Mouse (Mus musculus) embryonic facial prominence, embryonic 15.5 days (tissue): ENCODE results near the gene Dusp7. TPM values are rescaled to one million over a fixed set of nuclear protein-coding genes. Genes with fewer than 3 reads are reported as not detected.

Experiments
- ATAC-seq: fragments of 200-750 bp; cut with Nextera tagmentation; 2 replicates; pipeline ENCODE4 v1.8.0; 2017; ENCODE audit warnings: low read depth, moderate TSS enrichment; ENCODE audit not compliant: insufficient number of reproducible peaks, low FRiP score, low TSS enrichment
- H3K27ac ChIP-seq: fragments of 300-500 bp; sonication (generic); replicated peaks from 2 replicates; pipeline ENCODE4 v1.5.1; 2015; ENCODE audit warnings: mild to moderate bottlenecking, inconsistent platforms
- H3K27me3 ChIP-seq: fragments of 300-500 bp; sonication (generic); 2 replicates; pipeline ENCODE4 v1.6.1; 2015; ENCODE audit warnings: inconsistent platforms
- H3K36me3 ChIP-seq: fragments of 300-500 bp; sonication (generic); 2 replicates; pipeline ENCODE4 v1.6.1; 2015; ENCODE audit warnings: mild to moderate bottlenecking, inconsistent platforms
- H3K4me1 ChIP-seq: fragments of 300-500 bp; sonication (generic); 2 replicates; pipeline ENCODE4 v1.6.1; 2015; ENCODE audit warnings: inconsistent platforms
- H3K4me2 ChIP-seq: fragments of 300-500 bp; sonication (generic); replicated peaks from 2 replicates; pipeline ENCODE4 v1.6.1; 2015; ENCODE audit warnings: mild to moderate bottlenecking, inconsistent platforms
- H3K4me3 ChIP-seq: fragments of 300-500 bp; sonication (generic); replicated peaks from 2 replicates; pipeline ENCODE4 v1.5.1; 2015; ENCODE audit warnings: mild to moderate bottlenecking, inconsistent platforms
- H3K9ac ChIP-seq: fragments of 300-500 bp; sonication (generic); 2 replicates; pipeline ENCODE4 v1.6.1; 2015; ENCODE audit warnings: inconsistent platforms
- H3K9me3 ChIP-seq: fragments of 300-500 bp; sonication (generic); replicated peaks from 2 replicates; pipeline ENCODE4 v1.6.1; 2016; ENCODE audit warnings: inconsistent platforms
- WGBS: fragments of 180-500 bp; shearing (Covaris S2); methylation state at CpG from one replicate; pipeline ENCODE4 v1.1.7; 2015; 5-methylcytosine and 5-hydroxymethylcytosine counted together
- polyA plus RNA-seq: library from polyadenylated mRNA; unstranded; fragments of >200 nt; fragmentation: Nextera tagmentation; extraction: Ambion mirVana; gene quantifications from 2 replicates; pipeline ENCODE4 v1.2.1, GENCODE M21; 2015

Dusp7 gene
- polyA plus RNA-seq, 1 experiment from 2014 or later, result 42.3 TPM

DNA sequence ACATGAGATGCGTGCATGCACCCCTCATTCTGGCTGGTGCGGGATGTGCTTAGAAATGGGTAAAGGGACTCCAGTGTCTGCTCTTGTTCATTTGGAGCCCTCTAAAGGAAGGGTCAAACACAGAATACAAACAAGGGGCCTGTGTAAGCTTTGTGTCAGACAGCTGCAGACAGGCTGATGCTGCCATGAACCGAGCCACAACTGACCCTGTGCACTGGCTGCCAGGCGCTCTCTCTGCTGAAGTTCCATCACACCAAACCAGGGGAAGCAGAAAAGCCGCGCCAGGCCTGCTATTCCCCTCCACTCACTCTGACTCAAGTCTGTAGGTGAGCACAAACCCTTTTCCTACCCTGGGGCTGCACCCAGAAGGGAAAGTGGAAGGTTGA, 29.3 kb upstream of the Dusp7 start:
- ATAC-seq, result peak; percentile 15; the same call in 1 of the 2 replicates
- no peaks in the 10 kb centered on the region for H3K27me3 ChIP-seq
- no peaks in the 10 kb centered on the region for H3K36me3 ChIP-seq
- WGBS, result 34% methylated on average over 6 of the region's 6 CpGs
- no peaks in the 10 kb centered on the region for H3K9me3 ChIP-seq
- no peak overlapping the region for H3K4me3 ChIP-seq
- no peak overlapping the region for H3K9ac ChIP-seq
- peaks cover 63% of the 10 kb centered on the region for H3K4me1 ChIP-seq
- peak overlapping the region; percentile 20; the same call in 1 of the 2 replicates for H3K4me2 ChIP-seq
- H3K27ac ChIP-seq, result peak overlapping the region; percentile 92

DNA sequence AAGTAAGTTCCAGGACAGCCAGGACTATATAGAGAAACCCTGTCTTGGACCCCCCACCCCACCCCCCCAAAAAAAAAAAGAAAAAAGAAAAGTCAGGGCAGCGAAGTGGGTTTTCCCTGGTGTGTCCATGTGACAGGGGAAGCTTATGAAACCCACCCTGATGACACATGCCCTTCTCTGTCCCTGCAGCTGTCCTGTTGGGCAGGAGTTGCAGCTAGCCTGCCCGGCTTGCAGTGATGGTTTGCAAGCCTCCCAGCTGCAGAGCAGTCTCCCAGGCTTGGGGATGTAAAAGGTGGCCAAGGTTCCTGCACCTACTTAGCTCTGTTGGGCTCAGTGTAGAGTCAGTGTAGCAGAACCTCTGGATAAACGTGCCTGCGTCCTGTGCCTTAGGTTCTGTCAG, 28.7 kb upstream of the Dusp7 start:
- Histone ChIP-seq H3K27ac (peak overlapping the region; percentile 92), H3K36me3 (no peaks in the 10 kb centered on the region), H3K4me2 (no peak overlapping the region), H3K9me3 (no peaks in the 10 kb centered on the region), H3K4me1 (peaks cover 68% of the 10 kb centered on the region), H3K27me3 (no peaks in the 10 kb centered on the region), H3K4me3 (no peak overlapping the region), H3K9ac (no peak overlapping the region)
- no peak for ATAC-seq
- 51% methylated on average over 4 of the region's 4 CpGs for WGBS

DNA sequence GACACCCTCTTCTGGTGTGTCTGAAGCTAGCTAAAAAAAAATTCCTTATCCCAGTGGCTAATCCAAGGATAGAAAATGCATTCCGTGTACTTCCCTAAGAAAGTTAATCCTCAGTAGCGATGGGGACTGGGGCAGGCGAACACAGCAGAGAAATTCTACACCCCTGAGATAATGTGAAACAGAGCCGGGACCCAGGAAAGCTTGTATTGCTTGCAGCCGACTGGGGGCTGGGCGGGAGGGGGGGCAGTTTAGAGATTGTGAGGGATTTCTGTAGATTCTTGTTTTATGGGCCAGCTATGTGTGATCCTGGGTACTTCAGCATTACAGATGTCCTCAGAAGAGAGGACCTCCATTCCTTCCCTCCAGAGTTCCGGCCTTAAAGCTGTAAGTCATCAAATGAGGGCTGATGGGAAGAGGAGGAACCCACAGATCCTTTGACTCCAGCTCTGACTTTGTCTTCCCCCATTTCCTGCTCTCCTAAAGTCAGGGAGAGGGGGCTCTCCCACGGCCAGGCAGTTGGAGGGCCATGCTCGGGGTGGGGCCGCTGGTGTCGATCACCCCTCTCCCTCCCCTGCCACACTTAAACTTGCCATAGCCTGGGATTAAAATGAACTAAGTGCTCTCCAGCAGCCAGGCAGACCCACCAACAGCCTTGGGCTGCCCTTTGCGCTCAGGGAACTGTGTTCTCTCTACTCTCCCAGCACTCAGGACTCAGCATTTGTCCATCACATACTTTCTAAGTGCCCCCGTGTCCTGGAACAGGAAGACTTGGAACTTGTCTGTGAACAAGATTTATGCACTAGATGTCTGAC, 27.7 kb upstream of the Dusp7 start:
- no peak overlapping the region for H3K9ac ChIP-seq
- no peak for ATAC-seq
- H3K9me3 ChIP-seq, result no peaks in the 10 kb centered on the region
- peak overlapping the region; percentile 92 for H3K27ac ChIP-seq
- H3K36me3 ChIP-seq, result no peaks in the 10 kb centered on the region
- H3K4me3 ChIP-seq, result no peak overlapping the region
- 15% methylated on average over 13 of the region's 13 CpGs for WGBS
- no peak overlapping the region for H3K4me2 ChIP-seq
- no peaks in the 10 kb centered on the region for H3K27me3 ChIP-seq
- H3K4me1 ChIP-seq, result peaks cover 78% of the 10 kb centered on the region

DNA sequence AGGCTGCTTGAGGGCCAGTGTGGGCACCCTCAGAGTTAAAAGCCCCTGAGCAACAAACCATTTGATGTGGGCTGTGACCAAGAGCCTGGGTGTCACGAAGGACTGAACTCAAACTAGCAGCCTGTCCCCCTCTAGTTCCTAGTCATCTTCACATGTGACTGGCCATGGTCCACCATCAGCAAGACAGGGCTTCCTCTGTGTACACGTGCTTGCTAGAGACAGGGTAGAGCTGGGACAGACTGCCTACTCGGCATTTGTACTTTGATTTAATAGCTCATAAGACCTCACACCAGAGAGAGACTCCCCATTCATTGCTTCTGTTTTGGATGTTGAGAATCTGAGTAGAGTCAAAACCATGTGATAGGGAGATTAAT, 27.1 kb upstream of the Dusp7 start:
- H3K4me1 ChIP-seq, result peaks cover 82% of the 10 kb centered on the region
- WGBS, result 32% methylated on average over 3 of the region's 3 CpGs

DNA sequence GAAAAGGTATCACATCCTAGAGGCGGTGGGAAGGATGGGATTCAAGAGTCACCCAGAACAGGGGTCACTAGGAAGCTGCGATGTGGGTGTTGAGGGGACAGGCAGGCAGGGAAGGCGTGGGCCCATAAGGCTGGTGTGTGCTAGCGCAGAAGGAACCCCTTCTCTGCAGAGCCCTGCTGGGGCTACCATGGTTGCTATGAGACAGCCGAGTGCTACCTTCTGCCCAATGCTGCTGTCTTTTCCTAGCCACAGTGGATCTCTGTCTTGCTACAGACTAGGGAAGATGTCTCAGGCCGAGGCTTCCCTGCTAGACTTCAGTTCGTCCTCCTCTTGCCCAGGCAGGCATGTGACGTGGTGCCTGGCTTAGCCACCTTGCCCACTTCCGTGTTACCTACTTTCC, 25.9 kb upstream of the Dusp7 start:
- peak overlapping the region; percentile 92 for H3K27ac ChIP-seq
- H3K27me3 ChIP-seq, result no peaks in the 10 kb centered on the region
- H3K9me3 ChIP-seq, result no peaks in the 10 kb centered on the region
- peaks cover 73% of the 10 kb centered on the region for H3K4me1 ChIP-seq
- H3K4me2 ChIP-seq, result no peak overlapping the region
- no peaks in the 10 kb centered on the region for H3K36me3 ChIP-seq
- WGBS, result 88% methylated on average over 9 of the region's 9 CpGs
- H3K9ac ChIP-seq, result no peak overlapping the region
- ATAC-seq, result no peak
- no peak overlapping the region for H3K4me3 ChIP-seq

More for the DNA sequence above, 27.1 kb upstream of the Dusp7 start:
- Histone ChIP-seq H3K9ac (no peak overlapping the region), H3K4me3 (no peak overlapping the region), H3K9me3 (no peaks in the 10 kb centered on the region), H3K27ac (peak overlapping the region; percentile 92), H3K4me2 (no peak overlapping the region), H3K27me3 (no peaks in the 10 kb centered on the region), H3K36me3 (no peaks in the 10 kb centered on the region)
- ATAC-seq, result no peak

DNA sequence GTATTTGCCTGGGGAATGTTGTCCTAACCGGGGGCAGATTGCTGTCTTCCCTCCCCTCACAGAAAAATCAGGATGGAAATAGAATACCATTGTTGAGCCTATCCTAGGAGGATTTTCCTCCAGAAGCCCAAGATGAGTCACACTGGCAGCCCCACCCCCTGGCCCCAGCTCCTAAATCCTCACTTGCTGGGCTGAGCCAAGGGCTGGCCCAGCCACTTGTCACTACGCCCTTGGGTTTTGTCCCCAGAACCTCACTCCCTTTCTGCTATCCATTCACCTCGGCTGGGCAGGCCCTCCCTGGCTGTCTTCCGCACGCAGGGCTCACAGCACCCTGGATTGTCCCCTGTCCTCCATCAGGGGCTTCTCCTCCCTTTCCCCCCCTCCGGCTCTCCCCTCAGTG, 23.3 kb upstream of the Dusp7 start:
- H3K4me2 ChIP-seq, result peak overlapping the region; percentile 15; the same call in 1 of the 2 replicates
- no peaks in the 10 kb centered on the region for H3K27me3 ChIP-seq
- 22% methylated on average over 6 of the region's 6 CpGs for WGBS
- H3K4me1 ChIP-seq, result peaks cover 72% of the 10 kb centered on the region
- no peak overlapping the region for H3K9ac ChIP-seq
- H3K9me3 ChIP-seq, result no peaks in the 10 kb centered on the region
- peak; percentile 73 for ATAC-seq
- no peak overlapping the region for H3K4me3 ChIP-seq
- no peaks in the 10 kb centered on the region for H3K36me3 ChIP-seq
- H3K27ac ChIP-seq, result peak overlapping the region; percentile 89

DNA sequence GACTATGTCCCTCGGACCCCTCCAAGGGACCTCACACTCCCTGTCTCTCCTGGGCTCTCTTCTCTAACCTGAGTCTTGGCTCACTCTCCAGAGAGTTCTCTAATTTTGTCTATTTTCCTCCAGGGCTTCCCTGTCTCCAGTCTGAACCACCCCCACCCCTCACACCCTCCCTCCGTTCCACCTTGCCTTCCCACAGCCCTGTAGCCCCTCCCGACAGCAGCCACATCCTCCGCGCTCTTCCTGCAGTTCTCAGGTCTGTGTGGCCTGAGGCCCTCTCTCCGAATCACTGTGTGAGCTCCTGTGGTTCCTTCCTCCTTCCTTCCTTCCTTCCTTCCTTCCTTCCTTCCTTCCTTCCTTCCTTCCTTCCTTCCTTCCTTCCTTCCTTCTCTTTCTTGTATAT, 22.8 kb upstream of the Dusp7 start:
- 34% methylated on average over 6 of the region's 6 CpGs for WGBS
- H3K27me3 ChIP-seq, result no peaks in the 10 kb centered on the region
- H3K9ac ChIP-seq, result no peak overlapping the region
- peaks cover 72% of the 10 kb centered on the region for H3K4me1 ChIP-seq
- no peak for ATAC-seq
- H3K4me3 ChIP-seq, result no peak overlapping the region
- H3K4me2 ChIP-seq, result peak overlapping the region; percentile 15; the same call in 1 of the 2 replicates
- H3K9me3 ChIP-seq, result no peaks in the 10 kb centered on the region
- H3K27ac ChIP-seq, result peak overlapping the region; percentile 89
- no peaks in the 10 kb centered on the region for H3K36me3 ChIP-seq

DNA sequence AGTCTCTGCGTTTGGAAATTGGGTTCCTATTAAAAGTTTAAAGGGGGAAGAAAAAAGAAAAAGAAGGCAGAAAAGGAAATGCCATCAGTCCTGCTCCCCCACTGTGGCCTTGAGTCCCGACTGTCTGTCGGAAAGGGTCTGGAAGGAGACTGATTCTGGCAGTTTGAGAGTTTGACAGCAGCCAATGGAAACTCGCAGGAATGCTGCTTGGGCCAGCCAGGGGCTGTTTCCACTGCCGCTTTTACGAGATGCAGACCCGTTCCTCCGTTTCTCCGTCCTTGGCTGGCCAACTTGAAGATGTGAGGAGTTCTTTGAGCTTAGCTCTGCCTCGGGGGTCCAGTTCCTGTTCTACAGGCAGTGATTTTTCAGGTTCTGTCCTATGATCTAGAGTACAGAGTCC, 20.2 kb upstream of the Dusp7 start:
- Histone ChIP-seq H3K4me2 (0 out of 2 replicates have a peak overlapping the region, but pooled peaks have one; percentile 0), H3K27me3 (no peaks in the 10 kb centered on the region), H3K4me1 (peaks cover 76% of the 10 kb centered on the region), H3K27ac (peak overlapping the region; percentile 93), H3K4me3 (no peak overlapping the region), H3K9ac (no peak overlapping the region), H3K9me3 (no peaks in the 10 kb centered on the region), H3K36me3 (no peaks in the 10 kb centered on the region)
- no peak for ATAC-seq
- 25% methylated on average over 10 of the region's 10 CpGs for WGBS

DNA sequence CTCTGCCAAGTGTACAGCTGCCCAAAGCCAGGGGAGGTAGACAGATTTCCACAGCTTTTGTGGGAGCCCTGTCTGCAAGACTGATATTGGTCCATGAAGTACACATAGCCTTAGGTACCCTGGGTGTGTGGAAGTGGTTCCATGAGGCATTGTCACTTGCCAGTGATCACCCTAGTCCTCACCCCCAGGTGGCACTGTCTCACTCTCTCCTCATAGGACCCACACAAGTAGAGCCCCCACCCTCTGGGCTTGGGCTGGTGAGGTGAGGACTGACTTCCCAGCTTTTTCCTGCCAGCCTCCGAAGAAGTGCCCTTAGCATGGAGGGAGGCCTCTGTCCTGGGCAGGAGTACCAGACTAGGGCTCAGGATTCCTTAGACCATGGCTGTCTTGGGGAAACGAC, 19.4 kb upstream of the Dusp7 start:
- H3K27me3 ChIP-seq, result no peaks in the 10 kb centered on the region
- H3K4me3 ChIP-seq, result no peak overlapping the region
- no peaks in the 10 kb centered on the region for H3K36me3 ChIP-seq
- H3K4me2 ChIP-seq, result no peak overlapping the region
- 37% methylated on average over 2 of the region's 2 CpGs for WGBS
- peak overlapping the region; percentile 93 for H3K27ac ChIP-seq
- peaks cover 84% of the 10 kb centered on the region for H3K4me1 ChIP-seq
- ATAC-seq, result 0 out of 2 replicates have a peak, but pooled peaks have one; percentile 30
- H3K9me3 ChIP-seq, result no peaks in the 10 kb centered on the region
- no peak overlapping the region for H3K9ac ChIP-seq

DNA sequence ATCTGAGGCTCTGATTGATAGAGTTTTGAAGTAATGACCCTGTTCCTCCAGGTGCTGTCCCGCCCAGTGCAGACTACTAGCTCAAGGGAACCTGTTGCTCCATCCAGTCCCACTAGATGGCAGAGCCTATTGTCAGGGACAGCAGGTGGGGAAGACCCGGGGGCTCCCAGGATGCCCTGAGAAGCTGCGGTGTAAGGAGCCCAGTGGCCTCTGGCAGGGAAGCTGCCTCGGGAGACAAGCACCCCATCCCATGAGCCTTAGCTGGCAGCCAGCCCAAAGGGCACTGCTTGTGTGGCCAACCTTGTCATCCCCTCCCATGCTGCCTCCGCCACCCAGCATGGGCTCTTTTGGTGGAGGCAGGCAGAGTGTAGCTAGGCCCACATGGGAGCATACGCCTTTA, 17.3 kb upstream of the Dusp7 start:
- 73% methylated on average over 6 of the region's 6 CpGs for WGBS
- Histone ChIP-seq H3K36me3 (no peaks in the 10 kb centered on the region), H3K9ac (no peak overlapping the region), H3K4me3 (no peak overlapping the region), H3K27ac (peak overlapping the region; percentile 56), H3K4me2 (no peak overlapping the region), H3K4me1 (peaks cover 87% of the 10 kb centered on the region), H3K27me3 (no peaks in the 10 kb centered on the region), H3K9me3 (no peaks in the 10 kb centered on the region)
- no peak for ATAC-seq

DNA sequence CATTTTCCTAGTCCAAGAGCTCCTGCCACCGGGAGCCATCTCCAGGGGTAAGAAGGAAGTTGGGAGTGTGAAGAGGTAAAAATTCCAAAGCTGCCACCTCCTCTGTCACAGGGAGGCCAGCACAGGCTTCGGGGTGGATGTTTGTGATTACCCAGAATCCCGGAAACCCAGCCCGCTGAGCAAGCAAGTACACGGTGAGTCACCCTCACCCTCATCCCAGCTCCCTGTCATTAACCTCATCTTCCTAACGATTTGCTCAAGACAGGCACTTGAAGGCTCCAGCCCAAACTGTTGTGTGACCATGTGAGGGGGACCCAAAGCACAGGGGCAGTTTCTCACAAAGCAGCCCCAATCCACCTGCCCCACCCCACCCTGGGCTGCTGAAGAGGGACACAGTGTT, 14.7 kb upstream of the Dusp7 start:
- Histone ChIP-seq H3K4me2 (no peak overlapping the region), H3K36me3 (no peaks in the 10 kb centered on the region), H3K27me3 (no peaks in the 10 kb centered on the region), H3K9ac (no peak overlapping the region), H3K27ac (peak overlapping the region; percentile 91), H3K4me1 (peaks cover 97% of the 10 kb centered on the region), H3K4me3 (no peak overlapping the region), H3K9me3 (no peaks in the 10 kb centered on the region)
- no peak for ATAC-seq
- WGBS, result 29% methylated on average over 6 of the region's 6 CpGs

DNA sequence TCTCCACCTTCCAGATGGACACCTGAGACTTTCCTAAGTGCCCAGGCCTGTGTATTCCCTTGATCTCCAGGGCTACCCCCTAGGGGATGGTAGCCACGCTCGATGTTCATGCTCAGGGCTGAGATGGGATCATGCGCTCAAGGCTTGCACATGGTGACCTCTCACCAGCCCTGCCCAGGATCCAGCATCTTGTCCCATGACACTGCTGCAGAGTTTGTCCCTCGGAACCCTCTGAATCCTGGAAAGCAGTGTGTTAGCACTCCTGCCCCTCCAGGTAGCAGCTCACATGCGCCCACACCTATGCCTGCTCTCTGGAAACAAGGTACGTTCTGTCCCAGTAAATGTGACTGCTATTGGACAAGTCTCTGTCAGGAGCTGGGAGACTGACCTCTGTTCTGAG, 13.6 kb upstream of the Dusp7 start:
- Histone ChIP-seq H3K4me1 (peaks cover 97% of the 10 kb centered on the region), H3K4me2 (no peak overlapping the region), H3K9ac (no peak overlapping the region), H3K27ac (peak overlapping the region; percentile 91), H3K27me3 (no peaks in the 10 kb centered on the region), H3K9me3 (no peaks in the 10 kb centered on the region), H3K36me3 (no peaks in the 10 kb centered on the region), H3K4me3 (no peak overlapping the region)
- 74% methylated on average over 6 of the region's 6 CpGs for WGBS
- no peak for ATAC-seq
